Mouse (Mus musculus): ENCODE data around the gene Cpox.

Gene Cpox

GRCm38 (mm10) chr16:58751314-58751713, 81.2 kb downstream of the Cpox start:
- DNase-seq (ENCODE audit: low spot score) = no peak

GRCm38 (mm10) chr16:58756191-58756590, 86.1 kb downstream of the Cpox start:
- DNase-seq (ENCODE audit: low spot score) = no peak

- no peak for DNase-seq (ENCODE audit: low spot score)
These were observed 93.0 kb downstream of the Cpox start, which contains the start of gene Olfr172 for GRCm38 (mm10) chr16:58763076-58763475. TSS of gene Olfr172 (minus strand) at chr16:58763176.

All from layer of hippocampus, adult 11-12 months (tissue).